Mouse (Mus musculus) limb, embryonic 14.5 days (tissue): ENCODE data around the gene Runx1. TPM values are rescaled to one million over a fixed set of nuclear protein-coding genes. Genes with fewer than 3 reads are reported as not detected.

Experiments
- ATAC-seq: fragments of 200-750 bp; cut with Nextera tagmentation; 2 replicates; pipeline ENCODE4 v1.8.0; 2017; ENCODE audit warnings: low read depth, moderate number of reproducible peaks, moderate TSS enrichment; ENCODE audit not compliant: low FRiP score
- DNase-seq: peaks from one replicate; pipeline ENCODE4 v3.0.0-alpha.2; 2015; ENCODE audit warnings: low spot score
- H3K27ac ChIP-seq: fragments of 300-500 bp; sonication (generic); replicated peaks from 2 replicates; pipeline ENCODE4 v1.5.1; 2014; ENCODE audit warnings: low read depth, mild to moderate bottlenecking, low read length, moderate library complexity, mixed read lengths
- H3K27me3 ChIP-seq: fragments of 300-500 bp; sonication (generic); 2 replicates; pipeline ENCODE4 v1.6.1; 2014; ENCODE audit warnings: low read length, mixed read lengths; ENCODE audit not compliant: control insufficient read depth, insufficient read depth
- H3K36me3 ChIP-seq: fragments of 300-500 bp; sonication (generic); 2 replicates; pipeline ENCODE4 v1.6.1; 2014; ENCODE audit warnings: mild to moderate bottlenecking, low read length, moderate library complexity, mixed read lengths; ENCODE audit not compliant: control insufficient read depth, insufficient read depth
- H3K4me1 ChIP-seq: fragments of 300-500 bp; sonication (generic); 2 replicates; pipeline ENCODE4 v1.6.1; 2014; ENCODE audit warnings: antibody characterized with exemption, low read length, mixed read lengths; ENCODE audit not compliant: control insufficient read depth, insufficient read depth
- H3K4me2 ChIP-seq: fragments of 300-500 bp; sonication (generic); replicated peaks from 2 replicates; pipeline ENCODE4 v1.6.1; 2014; ENCODE audit warnings: low read depth, mild to moderate bottlenecking, low read length, moderate library complexity; ENCODE audit not compliant: severe bottlenecking
- H3K4me3 ChIP-seq: fragments of 300-500 bp; sonication (generic); replicated peaks from 2 replicates; pipeline ENCODE4 v1.5.1; 2014; ENCODE audit warnings: low read length
- H3K9ac ChIP-seq: fragments of 300-500 bp; sonication (generic); 2 replicates; pipeline ENCODE4 v1.6.1; 2014; ENCODE audit warnings: mild to moderate bottlenecking, low read depth, low read length, moderate library complexity; ENCODE audit not compliant: severe bottlenecking
- H3K9me3 ChIP-seq: fragments of 300-500 bp; sonication (generic); 2 replicates; pipeline ENCODE4 v1.6.1; 2016; ENCODE audit warnings: low read length; ENCODE audit not compliant: control insufficient read depth
- POLR2A ChIP-seq: fragments of 200-500 bp; IDR thresholded peaks from 2 replicates; pipeline ENCODE4 v1.8.0; 2012; ENCODE audit warnings: inconsistent platforms, mild to moderate bottlenecking, moderate library complexity, borderline replicate concordance; ENCODE audit not compliant: insufficient read depth, insufficient read length; ENCODE audit errors: extremely low read depth
- WGBS: fragments of 180-500 bp; shearing (Covaris S2); extraction: QIAGEN DNeasy Blood & Tissue Kit; methylation state at CpG from one replicate; pipeline ENCODE4 v1.1.7; 2014; 5-methylcytosine and 5-hydroxymethylcytosine counted together
- polyA plus RNA-seq, 2 experiments: library from polyadenylated mRNA; depleted of rRNA in 1 of 2; stranded (reverse) in 1 of 2; unstranded in 1 of 2; fragments of >200 nt; fragmentation: Nextera tagmentation in 1 of 2; extraction: Ambion mirVana in 1 of 2; gene quantifications; 2 replicates each; pipeline versions ENCODE4 v1.2.1 to v1.2.3; 2012 to 2014

The Runx1 gene
- polyA plus RNA-seq, 2 experiments: 5.2 to 5.5 TPM

- no peak overlapping the region for H3K4me3 ChIP-seq
- ATAC-seq (no peak), DNase-seq (no peak)
- no peak overlapping the region for H3K4me2 ChIP-seq
- no peaks in the 10 kb centered on the region for H3K27me3 ChIP-seq
- no peaks in the 10 kb centered on the region for H3K36me3 ChIP-seq
- no peak for TF ChIP-seq POLR2A
- H3K9ac ChIP-seq: no peak overlapping the region
- WGBS: 93% methylated on average over 3 of the region's 3 CpGs
- no peaks in the 10 kb centered on the region for H3K4me1 ChIP-seq
- H3K27ac ChIP-seq: no peak overlapping the region
- no peaks in the 10 kb centered on the region for H3K9me3 ChIP-seq
These were observed 39.4 kb upstream of the Runx1 start for GRCm38 (mm10) chr16:92865314-92865713.

DNA sequence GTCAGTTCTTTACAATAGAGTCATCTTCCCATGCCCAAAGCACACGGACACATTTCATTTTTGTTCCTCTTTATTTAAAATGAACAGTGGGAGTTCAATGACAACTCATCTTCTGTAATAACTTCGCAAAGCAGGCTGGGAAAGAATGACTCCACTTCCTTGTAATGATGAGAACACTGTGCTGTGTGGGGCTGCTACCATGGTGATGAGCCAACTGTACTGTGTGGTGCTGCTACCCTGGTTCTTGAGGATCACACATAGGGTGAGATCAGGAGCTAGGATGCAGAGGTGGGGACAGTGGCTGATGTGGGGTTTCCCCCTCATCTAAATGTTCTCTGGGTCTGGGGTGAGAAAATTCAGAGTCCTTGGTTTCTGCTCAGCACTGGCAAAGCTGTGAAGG, 38.2 kb upstream of the Runx1 start:
- no peaks in the 10 kb centered on the region for H3K27me3 ChIP-seq
- H3K4me2 ChIP-seq: no peak overlapping the region

DNA sequence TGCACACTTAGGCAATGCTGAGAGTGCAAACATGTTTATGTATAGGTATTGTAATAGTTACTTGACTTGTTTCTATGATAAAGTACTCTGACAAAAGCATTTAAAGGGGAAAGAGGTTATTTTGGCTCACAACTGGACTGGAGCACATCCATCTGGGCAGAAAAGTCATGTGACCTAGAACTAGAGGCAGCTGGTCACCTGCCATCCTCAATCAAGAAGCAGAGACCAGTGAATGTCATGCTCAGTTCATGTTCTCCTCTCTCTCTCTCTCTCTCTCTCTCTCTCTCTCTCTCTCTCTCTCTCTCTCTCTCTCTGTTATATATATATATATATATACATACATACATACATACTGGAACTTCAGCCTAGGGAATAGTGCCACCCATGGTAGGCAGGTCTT, 37.2 kb upstream of the Runx1 start:
- Histone ChIP-seq H3K9ac (no peak overlapping the region), H3K27me3 (no peaks in the 10 kb centered on the region), H3K4me2 (no peak overlapping the region), H3K4me3 (no peak overlapping the region), H3K9me3 (no peaks in the 10 kb centered on the region), H3K36me3 (no peaks in the 10 kb centered on the region), H3K4me1 (no peaks in the 10 kb centered on the region), H3K27ac (no peak overlapping the region)
- DNase-seq (no peak), ATAC-seq (no peak)
- no peak for TF ChIP-seq POLR2A

More for the DNA sequence above, 38.2 kb upstream of the Runx1 start:
- no peak for TF ChIP-seq POLR2A
- ATAC-seq (no peak), DNase-seq (no peak)
- Histone ChIP-seq H3K36me3 (no peaks in the 10 kb centered on the region), H3K9me3 (no peaks in the 10 kb centered on the region), H3K4me3 (no peak overlapping the region), H3K27ac (no peak overlapping the region), H3K9ac (no peak overlapping the region), H3K4me1 (no peaks in the 10 kb centered on the region)
- WGBS: 75% methylated on average over 2 of the region's 2 CpGs

DNA sequence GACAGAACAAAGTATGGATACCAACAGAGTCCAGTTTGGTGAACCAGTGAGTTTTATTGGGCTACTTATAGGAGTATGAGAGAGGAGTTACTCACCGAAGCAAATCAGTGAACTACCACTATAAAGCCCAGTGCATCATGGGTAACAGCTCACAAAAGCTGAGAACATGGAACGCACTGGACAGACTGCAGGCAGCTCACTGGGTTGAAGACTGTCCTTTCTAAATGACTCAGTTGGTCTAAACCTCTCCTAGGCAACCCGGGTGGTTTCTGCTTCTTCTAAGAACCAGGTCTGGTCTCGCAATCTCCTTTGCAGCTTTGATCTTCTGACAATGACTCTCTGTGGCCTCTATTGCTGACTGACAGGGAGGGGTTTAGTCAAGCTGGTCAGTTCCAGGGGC, 36.5 kb upstream of the Runx1 start:
- Histone ChIP-seq H3K4me3 (no peak overlapping the region), H3K27me3 (no peaks in the 10 kb centered on the region), H3K4me2 (no peak overlapping the region), H3K9ac (no peak overlapping the region), H3K9me3 (no peaks in the 10 kb centered on the region), H3K27ac (no peak overlapping the region), H3K36me3 (no peaks in the 10 kb centered on the region), H3K4me1 (no peaks in the 10 kb centered on the region)
- 68% methylated on average over 4 of the region's 4 CpGs for WGBS
- no peak for TF ChIP-seq POLR2A
- DNase-seq (no peak), ATAC-seq (no peak)

DNA sequence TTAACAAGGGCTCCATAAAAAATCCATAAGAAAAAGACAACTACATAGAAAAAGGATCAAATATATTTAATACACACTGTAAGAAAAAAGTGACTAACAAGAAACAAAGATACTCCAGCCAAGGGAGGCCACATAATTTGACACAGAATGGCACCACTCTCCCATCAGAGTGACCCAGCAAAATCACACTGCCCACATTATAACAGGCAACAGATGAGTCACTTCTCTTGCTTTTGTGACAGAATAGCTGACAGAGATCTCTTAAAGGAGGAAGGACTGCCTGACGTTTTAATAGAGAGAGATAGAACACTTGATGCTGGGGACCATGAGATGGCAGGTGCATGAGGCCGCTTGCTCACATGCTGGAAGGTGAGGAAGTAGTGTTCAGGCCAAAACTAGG, 35.6 kb upstream of the Runx1 start:
- no peak for DNase-seq
- Histone ChIP-seq H3K4me1 (no peaks in the 10 kb centered on the region), H3K27me3 (no peaks in the 10 kb centered on the region), H3K4me2 (no peak overlapping the region), H3K27ac (no peak overlapping the region), H3K4me3 (no peak overlapping the region), H3K9me3 (no peaks in the 10 kb centered on the region), H3K9ac (no peak overlapping the region), H3K36me3 (no peaks in the 10 kb centered on the region)
- TF ChIP-seq POLR2A: no peak
- 76% methylated on average over 2 of the region's 2 CpGs for WGBS
- ATAC-seq: no peak

GRCm38 (mm10) chr16:92860649-92861048, 34.7 kb upstream of the Runx1 start:
- ATAC-seq (no peak), DNase-seq (no peak)
- 75% methylated on average over 1 of the region's 1 CpGs for WGBS
- no peak overlapping the region for H3K4me3 ChIP-seq
- no peaks in the 10 kb centered on the region for H3K36me3 ChIP-seq
- H3K9me3 ChIP-seq: no peaks in the 10 kb centered on the region
- H3K9ac ChIP-seq: no peak overlapping the region
- H3K27ac ChIP-seq: no peak overlapping the region
- no peaks in the 10 kb centered on the region for H3K27me3 ChIP-seq
- H3K4me2 ChIP-seq: no peak overlapping the region
- TF ChIP-seq POLR2A: no peak
- no peaks in the 10 kb centered on the region for H3K4me1 ChIP-seq
